Mouse (Mus musculus) fibroblast of lung, adult 2 months (primary cell): Measurements from ENCODE around the gene Bcl7a.
A peak's percentile ranks its signal among the peaks of the same experiment; 100 is the strongest.

Experiments used
- DNase-seq: peaks from one replicate; pipeline ENCODE4 v3.0.0-alpha.2; 2011; ENCODE audit warnings: low read depth

Gene Bcl7a

DNA sequence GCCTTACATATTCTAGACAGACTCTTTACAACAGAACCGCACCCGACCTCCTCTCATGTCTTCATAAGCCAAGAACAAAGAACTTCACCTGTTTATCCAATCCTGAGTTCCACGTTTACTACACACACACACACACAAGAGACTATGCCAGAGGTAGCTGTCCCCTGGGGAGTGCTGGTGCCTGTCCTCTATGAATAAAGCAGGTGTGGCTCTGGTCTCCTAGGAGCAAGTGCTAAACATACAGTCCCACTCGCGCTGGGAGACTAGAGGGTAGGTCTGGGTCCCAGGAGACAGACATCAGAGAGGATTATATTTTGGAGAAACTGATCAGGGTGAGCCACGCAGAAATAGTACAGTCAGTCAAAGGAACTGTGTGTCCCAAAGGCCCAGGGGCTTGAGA is 10.1 kb upstream of the Bcl7a start:
- DNase-seq: no peak

- no peak for DNase-seq
These were observed 7.3 kb upstream of the Bcl7a start for GRCm38 (mm10) chr5:123336205-123336961.

- DNase-seq: no peak
These were observed 5.2 kb upstream of the Bcl7a start for GRCm38 (mm10) chr5:123338463-123338862.

DNA sequence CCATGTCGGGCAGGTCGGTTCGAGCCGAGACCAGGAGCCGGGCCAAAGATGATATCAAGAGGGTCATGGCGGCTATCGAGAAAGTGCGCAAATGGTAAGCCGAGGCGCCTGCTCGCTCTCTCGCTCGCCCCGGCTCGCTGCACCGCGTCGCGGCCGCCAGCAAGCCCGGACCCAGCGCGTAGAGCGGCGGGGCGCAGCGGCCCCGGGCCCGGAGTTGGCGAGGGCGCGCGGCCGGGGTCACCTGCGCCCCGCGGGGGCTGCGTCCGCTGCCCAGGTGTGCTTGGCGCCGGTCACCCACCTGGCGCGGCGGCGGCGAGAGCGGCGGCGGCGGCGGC is 961 bp downstream of the Bcl7a start:
- no peak for DNase-seq

DNA sequence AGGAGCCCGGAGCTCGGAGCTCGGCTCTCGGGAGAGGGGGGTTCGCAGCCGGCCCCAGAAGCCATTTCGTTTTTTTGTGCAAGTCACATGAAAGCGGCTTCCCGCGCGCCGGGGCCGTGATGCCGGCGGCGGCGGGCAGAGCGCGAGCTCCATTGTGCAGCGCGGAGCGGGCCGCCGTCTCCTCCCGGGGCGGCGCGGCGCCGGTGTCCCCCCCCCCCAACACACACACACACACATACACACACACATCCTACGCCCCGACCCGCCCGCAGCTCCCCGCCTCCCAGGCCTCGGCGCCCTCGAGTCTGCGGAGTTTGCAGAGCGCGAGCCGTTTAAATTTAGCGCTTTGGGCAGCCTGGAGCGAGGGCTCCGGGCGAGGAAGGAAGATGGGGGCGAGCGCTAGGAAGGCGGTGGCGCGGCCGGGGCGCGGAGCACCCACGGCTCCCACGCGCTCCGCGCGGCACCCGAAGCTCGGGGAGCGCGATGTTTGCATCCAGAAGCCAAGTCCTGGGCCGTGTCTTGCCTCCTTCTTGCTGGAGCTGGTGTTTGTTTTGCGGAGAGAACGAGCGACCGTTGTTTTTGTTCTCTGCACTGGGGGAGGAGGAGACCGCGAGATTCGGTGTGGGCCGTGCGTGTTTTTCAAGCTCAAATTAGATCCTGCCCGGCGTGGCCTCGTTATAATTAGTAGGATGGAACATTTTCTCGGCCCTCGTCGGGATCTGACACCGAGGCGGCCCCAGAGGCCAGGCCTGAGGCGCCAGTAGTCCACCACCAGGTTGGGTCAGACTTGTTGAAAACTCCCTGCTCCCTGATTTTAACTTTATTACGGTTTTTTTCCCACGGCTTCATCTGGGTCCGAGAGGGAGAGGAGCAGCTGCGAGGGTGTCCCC is 1.6 kb downstream of the Bcl7a start:
- no peak for DNase-seq

- peak; percentile 76 for DNase-seq
These were observed 2.4 kb downstream of the Bcl7a start for GRCm38 (mm10) chr5:123345853-123346654.

- no peak for DNase-seq
These were observed 3.2 kb downstream of the Bcl7a start for GRCm38 (mm10) chr5:123346701-123347270.

DNA sequence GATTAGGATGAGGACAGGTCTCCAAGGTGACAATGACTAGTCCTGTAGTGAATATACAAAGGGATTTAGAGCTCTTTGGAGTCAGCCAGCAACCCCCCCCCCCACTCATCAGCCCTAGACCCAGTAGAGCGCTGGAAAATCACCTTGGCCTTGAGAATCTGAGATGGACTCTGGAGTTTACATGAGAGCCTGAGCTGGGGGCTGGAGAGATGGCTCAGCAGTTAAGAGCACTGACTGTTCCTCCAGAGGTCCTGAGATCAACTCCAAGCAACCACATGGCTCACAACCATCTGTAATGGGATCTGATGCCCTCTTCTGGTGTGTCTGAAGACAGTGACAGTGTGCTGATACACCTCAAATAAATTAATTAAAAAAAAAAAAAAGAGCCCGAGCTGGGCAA is 4.4 kb downstream of the Bcl7a start:
- no peak for DNase-seq

- no peak for DNase-seq
These were observed 6.8 kb downstream of the Bcl7a start for GRCm38 (mm10) chr5:123350386-123350785.

- no peak for DNase-seq
These were observed 12.3 kb downstream of the Bcl7a start for GRCm38 (mm10) chr5:123355918-123356317.

DNA sequence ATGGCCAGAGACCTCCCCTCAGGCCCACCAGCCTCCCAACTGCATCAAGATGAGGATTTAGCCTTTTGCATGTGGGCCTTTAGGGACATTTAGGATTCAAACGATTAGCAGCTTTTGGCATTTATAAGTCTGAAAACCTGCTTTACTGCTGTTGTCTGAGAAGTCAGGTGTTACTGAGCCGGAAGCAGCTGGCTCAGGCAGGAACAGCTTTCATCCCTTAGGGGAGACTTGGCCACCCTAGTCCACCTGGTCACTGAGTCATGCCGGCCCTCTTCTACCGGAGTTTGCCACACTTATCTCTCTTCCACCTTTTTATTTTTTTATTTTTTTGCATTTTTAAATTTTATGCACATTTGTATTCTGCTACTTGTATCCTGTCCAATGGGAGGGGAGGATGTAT is 13.6 kb downstream of the Bcl7a start:
- DNase-seq: no peak

GRCm38 (mm10) chr5:123359431-123359830 is 15.8 kb downstream of the Bcl7a start:
- DNase-seq: no peak

DNA sequence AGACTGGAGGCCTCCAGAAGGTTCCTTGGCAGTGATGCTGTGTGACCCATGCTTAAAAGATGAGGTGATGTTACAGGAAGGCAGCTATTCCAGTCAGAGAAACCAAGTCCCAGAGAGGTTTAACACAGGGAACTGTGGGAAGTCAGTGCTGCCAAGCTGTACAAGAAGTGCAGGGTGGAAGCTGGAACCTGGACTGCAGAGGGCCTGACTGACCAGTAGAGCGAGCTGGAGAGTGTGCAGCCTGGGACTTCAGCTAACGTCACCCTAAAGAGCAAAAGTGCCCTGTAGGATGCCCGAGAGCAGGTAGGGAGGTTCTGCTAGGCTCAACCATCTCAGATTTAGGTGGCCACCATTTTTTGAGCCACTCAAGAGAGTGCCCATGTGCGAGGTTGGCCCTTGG is 19.3 kb downstream of the Bcl7a start:
- no peak for DNase-seq

GRCm38 (mm10) chr5:123364302-123364971 is 20.8 kb downstream of the Bcl7a start:
- DNase-seq: no peak

DNA sequence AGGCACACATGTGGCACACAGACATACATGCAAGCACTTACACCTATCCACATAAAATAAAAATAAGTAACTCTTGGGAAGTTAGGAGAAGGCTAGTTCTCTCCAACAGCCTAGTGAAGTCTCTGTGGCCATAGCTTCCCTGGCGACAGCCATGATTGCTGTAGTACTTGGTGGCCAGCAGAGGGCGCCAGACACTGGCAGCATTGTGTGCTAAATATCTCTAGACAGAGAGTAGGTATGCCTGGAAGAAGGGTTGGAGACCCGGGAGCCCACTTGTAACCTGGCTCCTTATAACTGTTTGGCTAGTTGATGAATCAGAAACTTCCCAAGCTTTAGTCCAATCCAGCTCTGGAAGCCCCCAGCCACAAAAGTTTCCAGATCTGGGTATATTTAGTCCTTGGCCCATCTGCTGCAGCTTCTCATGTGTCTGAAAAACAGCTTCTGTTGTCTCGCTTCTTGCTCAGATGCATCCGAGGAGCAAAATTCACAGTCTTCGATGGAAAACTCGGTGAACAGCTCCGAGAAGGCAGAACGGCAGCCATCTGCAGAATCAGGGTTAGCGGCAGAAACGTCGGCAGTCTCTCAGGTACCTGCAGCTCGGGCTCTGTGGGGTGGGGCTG is 25.3 kb downstream of the Bcl7a start:
- DNase-seq: no peak

DNA sequence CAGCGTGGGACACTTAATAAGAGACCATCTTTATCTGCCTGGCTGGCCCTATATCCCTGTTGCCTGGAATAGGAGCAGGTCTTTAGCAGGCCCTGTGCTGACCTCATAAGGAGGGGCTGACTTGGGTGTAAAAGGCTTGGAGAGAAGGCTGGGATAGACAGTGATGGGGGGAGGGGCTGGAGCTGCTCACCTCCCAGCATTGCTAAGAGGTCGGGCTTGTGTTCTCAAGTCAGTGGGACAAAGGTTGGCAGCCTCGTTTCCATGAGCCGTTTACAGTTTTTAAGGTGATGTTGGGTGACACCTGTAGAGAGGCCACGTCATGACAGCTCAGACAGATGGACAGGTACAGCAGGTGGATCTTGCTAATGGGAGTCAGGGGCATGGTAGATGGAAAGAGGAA is 26.4 kb downstream of the Bcl7a start:
- no peak for DNase-seq

- no peak for DNase-seq
These were observed 31.6 kb downstream of the Bcl7a start for GRCm38 (mm10) chr5:123375262-123375661.

GRCm38 (mm10) chr5:123375793-123376452 is 32.3 kb downstream of the Bcl7a start:
- no peak for DNase-seq

GRCm38 (mm10) chr5:123376569-123376968 is 32.9 kb downstream of the Bcl7a start:
- no peak for DNase-seq

DNA sequence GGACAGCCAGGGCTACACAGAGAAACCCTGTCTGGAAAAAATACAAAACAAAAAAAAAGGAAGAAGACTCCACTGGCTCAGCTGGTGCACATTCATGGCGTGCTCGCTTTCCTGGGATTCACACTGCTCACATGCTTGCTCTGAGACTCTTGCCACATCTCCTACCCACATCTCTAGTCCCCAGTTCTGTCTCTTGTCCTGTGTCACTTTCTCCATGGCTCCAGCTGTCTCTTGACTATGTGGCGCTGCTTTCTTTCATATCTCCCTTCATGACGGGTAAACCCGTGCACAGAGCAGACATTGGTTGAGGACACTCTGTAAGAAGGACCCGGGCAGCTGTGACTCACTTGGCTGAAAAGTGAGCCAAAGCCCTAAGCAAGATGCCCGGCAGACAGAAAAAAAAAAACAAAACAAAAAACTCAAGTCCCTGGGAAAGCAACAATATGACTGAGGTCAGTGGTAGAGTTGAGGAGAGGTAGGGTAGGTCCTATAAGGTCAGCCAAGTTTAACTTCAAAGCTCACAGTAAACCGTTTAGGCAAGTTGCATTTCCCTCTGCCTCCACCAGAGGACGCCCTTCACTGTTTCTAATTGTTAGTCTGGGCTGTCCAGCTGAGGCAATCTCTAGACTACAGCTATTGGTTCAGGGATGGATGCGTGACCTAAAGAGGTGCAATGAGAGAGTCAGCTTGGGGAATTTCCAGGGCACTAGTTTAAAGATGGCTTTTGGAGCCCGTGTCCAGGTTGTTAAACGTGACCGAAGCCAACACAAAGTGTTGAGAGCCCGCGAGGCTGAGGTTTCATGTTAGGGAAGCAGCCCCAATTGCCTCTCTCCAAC is 33.7 kb downstream of the Bcl7a start:
- peak; percentile 76 for DNase-seq
